Mouse (Mus musculus): ENCODE results near the gene Tenm4. TPM values are rescaled to one million over a fixed set of nuclear protein-coding genes. Genes with fewer than 3 reads are reported as not detected.

The Tenm4 gene
- polyA plus RNA-seq, 1 experiment from 2014 or later, result 47.1 TPM

- H3K4me2 ChIP-seq (replicated peaks), result no peak overlapping the region
- H3K4me1 ChIP-seq (replicated peaks), result peaks cover 15% of the 10 kb centered on the region
- peak; percentile 51; the same call in 1 of the 2 replicates for ATAC-seq
- H3K9me3 ChIP-seq, result no peaks in the 10 kb centered on the region
- H3K27ac ChIP-seq, result no peak overlapping the region
- H3K27me3 ChIP-seq, result no peaks in the 10 kb centered on the region
- H3K36me3 ChIP-seq, result 0 out of 2 replicates have a peak, but pooled peaks cover 8% of the 10 kb centered on the region
- H3K4me3 ChIP-seq (replicated peaks), result no peak overlapping the region
- 73% methylated on average over 5 of the region's 5 CpGs for WGBS
- no peak overlapping the region for H3K9ac ChIP-seq (replicated peaks)
Observed at GRCm38 (mm10) chr7:96859684-96860083, 688.6 kb downstream of the Tenm4 start.

DNA sequence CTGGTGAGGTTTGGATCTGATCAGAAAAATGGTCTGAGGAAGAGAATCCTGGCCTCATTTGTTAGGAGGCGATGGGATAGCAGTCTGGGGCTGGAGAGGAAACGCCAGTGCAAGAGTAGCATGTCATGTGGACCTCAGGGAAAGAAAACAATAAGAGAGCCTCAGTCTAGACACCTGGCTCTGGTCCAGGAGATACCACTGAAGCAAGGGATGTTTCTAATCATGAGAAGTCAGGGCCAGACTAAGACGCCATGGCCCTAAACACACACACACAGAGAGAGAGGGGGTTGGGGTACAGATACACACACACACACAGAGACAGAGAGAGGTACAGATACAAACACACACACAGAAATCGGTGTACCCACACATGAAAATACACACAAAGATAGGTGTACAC, 689.6 kb downstream of the Tenm4 start:
- Histone ChIP-seq H3K27me3 (no peaks in the 10 kb centered on the region), H3K36me3 (0 out of 2 replicates have a peak, but pooled peaks cover 8% of the 10 kb centered on the region), H3K4me3 (replicated peaks) (no peak overlapping the region), H3K9ac (replicated peaks) (no peak overlapping the region), H3K9me3 (no peaks in the 10 kb centered on the region), H3K4me1 (replicated peaks) (peaks cover 25% of the 10 kb centered on the region), H3K27ac (no peak overlapping the region; the same call in 1 of the 2 replicates), H3K4me2 (replicated peaks) (no peak overlapping the region)
- WGBS, result 60% methylated on average over 4 of the region's 4 CpGs
- no peak for ATAC-seq

DNA sequence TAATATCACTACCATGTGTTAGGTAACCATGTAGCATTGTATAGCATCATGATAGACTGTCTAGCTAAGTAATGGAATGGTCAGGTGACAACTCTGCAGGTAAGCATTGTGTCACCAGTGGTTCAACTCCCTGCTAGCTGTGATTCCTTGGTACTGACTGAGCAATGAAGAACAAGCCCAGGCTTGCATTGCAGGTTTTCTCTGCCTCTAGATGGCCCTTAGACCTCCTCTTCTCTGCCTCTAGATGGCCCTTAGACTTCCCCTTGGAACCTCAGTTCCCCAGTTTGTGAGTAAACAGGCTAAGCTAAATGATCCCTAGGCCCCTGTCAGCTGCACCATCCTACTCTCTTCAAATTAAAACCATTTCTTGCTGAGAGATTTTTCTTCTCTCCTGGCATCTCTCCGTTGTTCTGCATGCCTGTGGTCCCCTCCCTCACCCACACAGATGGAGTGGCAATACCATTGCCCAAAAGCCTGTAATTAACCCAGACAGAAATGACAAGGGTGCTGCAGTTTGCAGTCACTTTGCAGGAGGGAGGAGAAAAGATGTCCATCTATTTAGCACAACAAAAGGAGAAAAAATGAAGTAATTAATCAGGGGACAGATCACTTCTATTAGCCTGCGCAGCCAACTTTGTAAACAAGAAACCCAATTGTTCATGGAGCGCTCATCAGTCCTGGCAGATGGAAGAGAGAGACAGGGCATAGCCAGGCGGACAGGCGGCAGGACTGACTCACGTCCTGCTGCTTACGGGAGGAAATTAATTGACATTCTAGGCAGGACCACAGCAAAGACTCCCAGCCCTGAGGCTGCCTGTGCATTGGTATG, 694.1 kb downstream of the Tenm4 start:
- Histone ChIP-seq H3K4me1 (replicated peaks) (peaks cover 24% of the 10 kb centered on the region), H3K9me3 (no peaks in the 10 kb centered on the region), H3K36me3 (peaks cover 31% of the 10 kb centered on the region), H3K9ac (replicated peaks) (no peak overlapping the region), H3K4me3 (replicated peaks) (no peak overlapping the region), H3K4me2 (replicated peaks) (no peak overlapping the region), H3K27me3 (no peaks in the 10 kb centered on the region), H3K27ac (peak overlapping the region; percentile 52; the same call in 1 of the 2 replicates)
- WGBS, result 27% methylated on average over 7 of the region's 7 CpGs
- ATAC-seq, result peak; percentile 78

DNA sequence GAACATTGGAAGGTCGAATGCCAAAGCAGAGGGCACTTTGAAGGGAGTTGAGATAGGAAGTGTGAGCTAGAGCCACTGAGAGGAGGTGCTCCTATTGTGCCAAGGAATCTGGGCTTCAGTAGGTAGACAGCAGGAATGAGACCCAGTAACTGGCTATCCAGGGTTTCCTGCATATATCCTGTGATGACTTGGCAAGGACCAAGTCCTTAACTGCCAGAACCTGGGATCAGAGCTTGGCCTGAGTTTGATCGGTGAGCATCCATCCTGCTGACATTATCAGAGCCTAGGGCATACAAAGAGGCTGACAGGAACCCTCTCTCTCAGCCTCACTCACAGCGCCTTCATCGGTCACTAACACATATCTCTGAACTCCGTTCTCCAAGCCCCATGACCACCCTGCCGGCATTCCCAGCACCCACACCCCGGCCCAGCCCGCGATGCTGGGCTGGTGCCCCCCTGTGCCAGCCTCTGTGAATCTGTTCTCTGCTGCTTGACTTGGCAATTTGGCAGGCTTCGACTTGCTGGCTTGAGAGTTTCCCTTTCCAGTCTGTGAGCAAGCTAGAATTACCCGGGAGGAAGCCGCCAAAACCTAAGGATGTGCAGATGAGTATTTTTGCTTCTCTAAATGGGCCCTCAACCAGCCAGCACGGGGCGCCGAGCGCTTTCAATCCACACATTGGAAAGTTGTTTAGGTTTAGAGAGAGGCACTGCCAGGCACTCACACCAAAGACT, 698.2 kb downstream of the Tenm4 start:
- Histone ChIP-seq H3K27ac (no peak overlapping the region), H3K9ac (replicated peaks) (no peak overlapping the region), H3K36me3 (peaks cover 34% of the 10 kb centered on the region), H3K4me2 (replicated peaks) (no peak overlapping the region), H3K27me3 (no peaks in the 10 kb centered on the region), H3K4me3 (replicated peaks) (no peak overlapping the region), H3K9me3 (no peaks in the 10 kb centered on the region), H3K4me1 (replicated peaks) (peaks cover 29% of the 10 kb centered on the region)
- ATAC-seq, result no peak
- WGBS, result 82% methylated on average over 16 of the region's 16 CpGs

DNA sequence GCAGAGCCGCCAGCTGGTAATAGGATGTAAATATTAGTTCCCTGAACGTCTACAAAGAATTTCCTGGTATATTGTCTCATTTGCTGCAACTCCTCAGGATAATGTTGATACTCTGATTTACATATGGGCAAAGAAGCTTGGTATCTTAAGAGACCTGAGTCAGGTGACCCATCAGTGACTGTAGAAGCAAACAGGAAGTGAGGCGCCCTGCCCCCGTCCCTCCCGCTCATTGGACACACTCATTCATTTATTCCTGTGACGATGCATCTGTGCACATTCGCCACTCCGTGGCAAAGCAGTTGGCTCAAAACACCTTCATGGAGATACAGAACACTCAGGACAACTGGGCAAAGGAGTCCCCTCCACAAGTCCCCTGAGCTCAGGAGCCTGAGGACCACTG, 699.4 kb downstream of the Tenm4 start:
- no peak overlapping the region for H3K9ac ChIP-seq (replicated peaks)
- H3K4me3 ChIP-seq (replicated peaks), result no peak overlapping the region
- H3K4me1 ChIP-seq (replicated peaks), result peaks cover 19% of the 10 kb centered on the region
- peaks cover 38% of the 10 kb centered on the region for H3K36me3 ChIP-seq
- H3K9me3 ChIP-seq, result no peaks in the 10 kb centered on the region
- no peak for ATAC-seq
- H3K4me2 ChIP-seq (replicated peaks), result no peak overlapping the region
- no peak overlapping the region for H3K27ac ChIP-seq
- H3K27me3 ChIP-seq, result no peaks in the 10 kb centered on the region
- WGBS, result 88% methylated on average over 8 of the region's 8 CpGs

DNA sequence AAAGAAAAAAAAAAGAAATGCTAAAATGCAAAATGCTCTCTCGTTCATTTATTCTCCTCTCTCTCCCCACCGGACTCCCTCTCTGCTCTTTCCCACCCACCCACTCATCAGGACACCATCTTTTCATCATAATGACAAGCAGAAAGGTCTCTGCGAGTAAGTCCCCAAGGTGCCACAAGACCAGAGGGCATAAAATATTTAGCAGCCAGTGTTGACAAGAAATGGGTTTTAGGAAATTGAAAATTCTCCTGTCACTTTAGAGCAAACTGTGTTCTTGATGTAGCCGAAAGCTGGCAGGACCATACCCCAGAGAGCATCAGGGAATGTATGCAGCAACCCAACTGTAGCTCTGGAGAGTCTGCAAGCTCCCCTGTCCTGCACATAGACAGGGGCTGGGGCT, 700.0 kb downstream of the Tenm4 start:
- Histone ChIP-seq H3K27ac (no peak overlapping the region), H3K4me2 (replicated peaks) (no peak overlapping the region), H3K4me3 (replicated peaks) (no peak overlapping the region), H3K27me3 (no peaks in the 10 kb centered on the region), H3K9ac (replicated peaks) (no peak overlapping the region), H3K9me3 (no peaks in the 10 kb centered on the region), H3K36me3 (peaks cover 38% of the 10 kb centered on the region), H3K4me1 (replicated peaks) (peaks cover 13% of the 10 kb centered on the region; the same call in 1 of the 2 replicates)
- 70% methylated on average over 4 of the region's 4 CpGs for WGBS
- no peak for ATAC-seq

DNA sequence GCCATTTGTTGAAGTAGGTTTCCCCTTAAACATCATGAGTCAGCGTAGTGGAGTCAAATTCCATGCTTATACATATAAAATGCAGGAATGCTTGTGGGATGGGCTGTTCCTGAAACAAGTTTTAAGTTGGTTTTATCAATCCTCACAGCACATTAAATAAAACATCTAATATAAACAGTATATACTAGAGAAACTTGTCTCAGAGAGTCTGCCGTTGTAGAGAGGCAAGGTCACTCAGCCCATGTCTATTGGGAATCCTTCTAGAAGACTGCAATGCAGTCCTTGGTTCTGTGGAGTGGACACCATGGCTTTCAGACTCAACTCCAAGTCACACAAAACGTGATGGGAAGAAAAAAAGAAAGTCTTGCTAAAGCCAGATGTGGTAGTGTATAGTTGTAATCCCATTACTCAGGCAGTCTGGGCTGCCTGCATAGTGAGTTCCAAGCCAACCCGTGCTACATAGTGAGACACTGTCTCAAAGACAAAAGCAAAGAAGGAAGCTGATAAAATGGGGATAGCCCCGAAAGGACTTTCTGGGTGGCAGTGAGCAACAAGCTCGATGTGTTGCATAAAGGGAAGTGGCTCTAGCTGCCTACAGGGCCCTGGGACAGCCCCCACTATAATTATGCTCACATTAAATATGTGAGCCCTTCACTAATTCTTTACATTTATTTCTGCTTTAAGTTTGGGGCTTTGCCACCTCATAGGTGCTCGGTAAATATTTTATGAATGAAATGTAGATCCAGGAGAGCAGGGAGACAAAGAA, 707.6 kb downstream of the Tenm4 start:
- Histone ChIP-seq H3K27ac (no peak overlapping the region), H3K4me3 (replicated peaks) (no peak overlapping the region), H3K4me1 (replicated peaks) (peaks cover 6% of the 10 kb centered on the region; the same call in 1 of the 2 replicates), H3K36me3 (peaks cover 9% of the 10 kb centered on the region), H3K9me3 (no peaks in the 10 kb centered on the region), H3K4me2 (replicated peaks) (no peak overlapping the region), H3K27me3 (no peaks in the 10 kb centered on the region), H3K9ac (replicated peaks) (no peak overlapping the region)
- 88% methylated on average over 7 of the region's 7 CpGs for WGBS
- no peak for ATAC-seq

DNA sequence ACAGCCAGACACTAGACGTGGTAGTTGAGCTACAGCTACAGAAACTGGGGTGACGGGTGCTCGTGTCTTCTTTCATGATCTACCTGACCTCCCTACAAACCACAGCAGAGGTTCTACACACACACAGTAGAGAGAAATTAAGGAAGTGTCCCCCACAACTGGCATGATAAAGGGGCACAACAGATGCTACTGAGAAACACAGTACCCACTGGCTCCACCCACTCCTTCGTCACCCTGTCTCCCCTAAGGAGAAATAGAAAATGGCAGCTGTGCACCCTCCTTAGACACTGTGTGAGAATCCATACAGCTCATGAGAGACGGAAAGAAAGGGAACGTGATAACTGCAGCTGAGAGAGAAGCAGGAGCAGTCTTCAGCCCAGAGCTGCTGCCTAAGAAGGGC, 708.5 kb downstream of the Tenm4 start:
- H3K36me3 ChIP-seq, result 0 out of 2 replicates have a peak, but pooled peaks cover under 1% of the 10 kb centered on the region
- no peak overlapping the region for H3K4me2 ChIP-seq (replicated peaks)
- ATAC-seq, result peak; percentile 25; the same call in 1 of the 2 replicates
- H3K9ac ChIP-seq (replicated peaks), result no peak overlapping the region
- H3K9me3 ChIP-seq, result no peaks in the 10 kb centered on the region
- 87% methylated on average over 6 of the region's 6 CpGs for WGBS
- H3K4me3 ChIP-seq (replicated peaks), result no peak overlapping the region
- no peaks in the 10 kb centered on the region for H3K27me3 ChIP-seq
- peaks cover 13% of the 10 kb centered on the region for H3K4me1 ChIP-seq (replicated peaks)
- H3K27ac ChIP-seq, result no peak overlapping the region

DNA sequence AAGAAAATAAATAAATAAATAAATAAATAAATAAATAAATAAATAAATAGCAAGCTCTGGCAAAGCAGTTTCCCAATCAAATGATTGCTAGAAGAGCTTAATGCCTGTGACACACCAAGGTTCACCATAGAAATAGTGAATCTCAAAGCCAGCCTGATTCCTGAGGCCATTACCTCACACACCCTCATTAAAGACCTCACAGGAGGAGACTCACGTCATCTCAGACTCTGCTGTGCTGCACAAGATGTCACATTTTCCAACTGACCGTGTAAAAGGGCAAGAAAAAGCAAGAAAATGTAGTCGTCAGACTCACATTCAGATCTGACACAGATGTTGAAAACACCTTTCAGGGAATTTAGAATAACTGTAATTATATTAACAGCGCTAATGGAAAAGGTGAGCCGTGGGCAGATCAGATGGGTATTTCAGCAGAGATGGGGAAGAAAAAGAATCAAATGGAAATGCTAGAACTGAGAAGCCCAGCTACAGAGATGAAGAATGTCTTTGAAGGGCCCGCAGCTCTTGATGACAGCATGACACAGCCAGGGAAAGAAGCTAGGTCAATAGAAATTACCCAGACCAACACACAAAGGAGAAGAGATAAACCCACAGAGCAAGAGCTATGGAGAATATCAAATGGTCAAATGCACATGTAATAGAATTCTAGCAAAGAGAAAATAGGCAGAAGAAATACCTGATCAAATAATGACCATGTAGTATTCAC, 709.3 kb downstream of the Tenm4 start:
- H3K9ac ChIP-seq (replicated peaks), result no peak overlapping the region
- no peak; the same call in 1 of the 2 replicates for ATAC-seq
- H3K9me3 ChIP-seq, result no peaks in the 10 kb centered on the region
- H3K4me2 ChIP-seq (replicated peaks), result no peak overlapping the region
- 69% methylated on average over 6 of the region's 6 CpGs for WGBS
- H3K36me3 ChIP-seq, result 0 out of 2 replicates have a peak, but pooled peaks cover 2% of the 10 kb centered on the region
- H3K4me1 ChIP-seq (replicated peaks), result peaks cover 13% of the 10 kb centered on the region
- no peaks in the 10 kb centered on the region for H3K27me3 ChIP-seq
- H3K27ac ChIP-seq, result no peak overlapping the region; the same call in 1 of the 2 replicates
- H3K4me3 ChIP-seq (replicated peaks), result no peak overlapping the region

GRCm38 (mm10) chr7:96883297-96883696, 712.3 kb downstream of the Tenm4 start:
- no peaks in the 10 kb centered on the region for H3K27me3 ChIP-seq
- no peak overlapping the region for H3K9ac ChIP-seq (replicated peaks)
- WGBS, result 100% methylated on average over 3 of the region's 3 CpGs
- H3K36me3 ChIP-seq, result 0 out of 2 replicates have a peak, but pooled peaks cover 7% of the 10 kb centered on the region
- ATAC-seq, result no peak
- H3K4me1 ChIP-seq (replicated peaks), result peaks cover 22% of the 10 kb centered on the region
- H3K27ac ChIP-seq, result no peak overlapping the region
- H3K4me3 ChIP-seq (replicated peaks), result no peak overlapping the region
- no peaks in the 10 kb centered on the region for H3K9me3 ChIP-seq
- H3K4me2 ChIP-seq (replicated peaks), result no peak overlapping the region

DNA sequence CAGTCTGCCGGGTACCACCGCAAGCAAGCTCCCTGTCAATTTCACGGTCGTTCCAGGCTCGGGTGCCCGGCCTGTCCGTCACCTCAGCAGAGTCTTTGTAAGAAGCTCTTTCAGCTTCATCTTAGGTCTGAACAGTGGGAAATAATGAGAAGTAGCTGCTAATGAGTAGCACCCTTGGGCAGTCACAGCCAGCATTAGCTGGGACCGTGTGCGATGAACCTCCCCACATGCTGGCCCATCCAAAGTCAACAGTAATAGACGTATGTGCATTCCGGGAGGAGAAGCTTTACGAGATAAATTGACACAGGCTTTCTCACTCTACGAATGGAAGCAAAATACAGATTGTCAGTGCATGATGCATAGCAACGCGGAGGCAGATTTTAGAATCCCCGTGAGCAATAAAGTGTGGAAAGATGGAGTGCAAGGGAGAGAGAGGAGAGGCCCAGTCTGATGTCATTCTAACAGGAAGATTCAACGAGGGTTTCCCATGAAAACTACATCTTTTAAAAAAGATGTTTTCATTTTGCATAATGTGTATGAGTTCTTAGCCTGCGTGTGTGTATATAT, 716.1 kb downstream of the Tenm4 start:
- Histone ChIP-seq H3K9me3 (no peaks in the 10 kb centered on the region), H3K9ac (replicated peaks) (no peak overlapping the region), H3K27ac (0 out of 2 replicates have a peak overlapping the region, but pooled peaks have one; percentile 4), H3K27me3 (no peaks in the 10 kb centered on the region), H3K36me3 (peaks cover 15% of the 10 kb centered on the region; the same call in 1 of the 2 replicates), H3K4me3 (replicated peaks) (no peak overlapping the region), H3K4me1 (replicated peaks) (peaks cover 45% of the 10 kb centered on the region), H3K4me2 (replicated peaks) (no peak overlapping the region)
- ATAC-seq, result no peak
- 69% methylated on average over 18 of the region's 18 CpGs for WGBS
